Mouse (Mus musculus) embryonic facial prominence, embryonic 12.5 days (tissue): ENCODE results near the gene Ypel1. TPM values are rescaled to one million over a fixed set of nuclear protein-coding genes. Genes with fewer than 3 reads are reported as not detected.
A peak's percentile ranks its signal among the peaks of the same experiment; 100 is the strongest.

Experiments used
- ATAC-seq: fragments of 200-750 bp; cut with Nextera tagmentation; 2 replicates; pipeline ENCODE4 v1.8.0; 2017; ENCODE audit not compliant: insufficient number of reproducible peaks, insufficient read depth, low FRiP score, low TSS enrichment
- H3K27ac ChIP-seq: fragments of 300-500 bp; sonication (generic); 2 replicates; pipeline ENCODE4 v1.5.1; 2016; ENCODE audit warnings: mild to moderate bottlenecking
- H3K27me3 ChIP-seq: fragments of 300-500 bp; sonication (generic); 2 replicates; pipeline ENCODE4 v1.6.1; 2016; ENCODE audit warnings: mild to moderate bottlenecking, moderate library complexity
- H3K36me3 ChIP-seq: fragments of 300-500 bp; sonication (generic); 2 replicates; pipeline ENCODE4 v1.6.1; 2016; ENCODE audit warnings: mild to moderate bottlenecking
- H3K4me1 ChIP-seq: fragments of 300-500 bp; sonication (generic); 2 replicates; pipeline ENCODE4 v1.6.1; 2016
- H3K4me2 ChIP-seq: fragments of 300-500 bp; sonication (generic); replicated peaks from 2 replicates; pipeline ENCODE4 v1.6.1; 2016; ENCODE audit warnings: mild to moderate bottlenecking, moderate library complexity
- H3K4me3 ChIP-seq: fragments of 300-500 bp; sonication (generic); 2 replicates; pipeline ENCODE4 v1.5.1; 2016; ENCODE audit warnings: mild to moderate bottlenecking
- H3K9ac ChIP-seq: fragments of 300-500 bp; sonication (generic); 2 replicates; pipeline ENCODE4 v1.6.1; 2016; ENCODE audit warnings: mild to moderate bottlenecking, moderate library complexity
- H3K9me3 ChIP-seq: fragments of 300-500 bp; sonication (generic); 2 replicates; pipeline ENCODE4 v1.6.1; 2016; ENCODE audit warnings: mild to moderate bottlenecking, moderate library complexity
- WGBS: fragments of 180-500 bp; shearing (Covaris S2); methylation state at CpG from one replicate; pipeline ENCODE4 v1.1.7; 2016; 5-methylcytosine and 5-hydroxymethylcytosine counted together
- polyA plus RNA-seq: library from polyadenylated mRNA; unstranded; fragments of >200 nt; fragmentation: Nextera tagmentation; extraction: Ambion mirVana; gene quantifications from 2 replicates; pipeline ENCODE4 v1.2.1, GENCODE M21; 2016

The Ypel1 gene
- polyA plus RNA-seq, 1 experiment from 2014 or later: 80.4 TPM

DNA sequence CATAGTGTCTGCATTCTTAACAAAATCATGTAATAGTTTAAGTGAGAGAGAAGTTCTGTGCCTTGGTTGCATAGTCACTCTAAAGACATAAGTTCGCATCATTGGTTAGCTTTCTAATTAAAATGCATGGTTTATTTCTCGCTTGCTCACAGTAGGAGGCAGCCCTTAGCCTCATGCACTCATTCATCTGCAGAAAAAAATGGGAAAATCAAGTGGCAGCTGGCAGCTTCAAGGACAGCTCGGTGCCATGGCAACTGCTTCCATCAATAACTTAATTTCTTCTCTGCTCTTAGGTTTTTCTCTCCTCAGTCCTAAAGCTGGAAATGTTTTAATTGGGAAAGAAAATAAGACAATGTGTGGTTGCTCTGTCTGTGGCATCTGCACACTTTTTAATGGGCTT lies 13.9 kb upstream of the Ypel1 start:
- no peaks in the 10 kb centered on the region for H3K27me3 ChIP-seq
- no peak for ATAC-seq
- H3K36me3 ChIP-seq: no peaks in the 10 kb centered on the region
- H3K9me3 ChIP-seq: no peaks in the 10 kb centered on the region
- H3K4me3 ChIP-seq: no peak overlapping the region
- no peak overlapping the region for H3K4me2 ChIP-seq
- H3K9ac ChIP-seq: no peak overlapping the region
- no peak overlapping the region for H3K27ac ChIP-seq
- WGBS: 82% methylated on average over 3 of the region's 3 CpGs
- no peaks in the 10 kb centered on the region for H3K4me1 ChIP-seq

DNA sequence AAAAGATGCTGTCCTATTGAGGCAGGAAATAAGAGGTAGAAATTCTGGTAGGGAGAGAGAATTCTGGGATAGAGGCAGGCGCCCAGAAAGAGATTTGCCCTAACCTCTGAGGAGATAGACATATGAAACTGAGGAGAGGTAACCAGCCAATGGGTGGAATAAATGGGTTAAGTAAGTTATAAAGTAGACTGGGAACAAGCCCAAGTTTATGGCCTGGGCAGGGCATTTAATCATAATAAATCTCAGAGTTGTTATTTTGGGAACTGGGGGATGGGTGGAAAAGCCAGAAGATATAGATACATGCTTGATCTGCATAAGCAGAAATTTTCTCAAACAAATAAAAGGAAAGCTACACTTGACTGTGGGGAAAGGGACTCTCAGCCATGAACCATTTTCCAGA lies 7.2 kb upstream of the Ypel1 start:
- no peak overlapping the region for H3K27ac ChIP-seq
- H3K4me3 ChIP-seq: no peak overlapping the region
- no peaks in the 10 kb centered on the region for H3K36me3 ChIP-seq
- no peaks in the 10 kb centered on the region for H3K27me3 ChIP-seq
- no peaks in the 10 kb centered on the region for H3K9me3 ChIP-seq
- H3K9ac ChIP-seq: no peak overlapping the region
- H3K4me1 ChIP-seq: no peaks in the 10 kb centered on the region
- ATAC-seq: no peak
- no peak overlapping the region for H3K4me2 ChIP-seq
- 73% methylated on average over 1 of the region's 1 CpGs for WGBS

DNA sequence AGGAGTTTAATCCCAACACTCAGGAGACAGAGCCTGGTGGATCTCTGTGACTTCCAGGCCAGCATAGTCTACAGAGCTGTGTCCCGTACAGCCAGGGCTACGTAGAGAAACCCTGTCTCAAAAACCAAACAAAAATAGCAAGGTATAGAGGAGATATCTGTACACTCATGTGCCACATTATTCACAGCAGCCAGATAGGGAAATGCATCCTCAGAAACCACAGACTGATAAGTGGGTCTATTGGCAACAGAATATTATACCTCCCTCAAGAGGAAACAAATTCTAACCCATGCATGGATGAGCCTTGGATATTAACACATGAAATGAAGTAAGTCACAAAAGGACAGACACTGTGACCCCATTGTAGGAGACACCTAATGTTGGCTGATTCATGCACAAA lies 1.9 kb upstream of the Ypel1 start:
- Histone ChIP-seq H3K27me3 (no peaks in the 10 kb centered on the region), H3K4me1 (peaks cover 10% of the 10 kb centered on the region), H3K36me3 (no peaks in the 10 kb centered on the region), H3K9me3 (no peaks in the 10 kb centered on the region), H3K4me3 (no peak overlapping the region), H3K4me2 (no peak overlapping the region), H3K27ac (no peak overlapping the region), H3K9ac (no peak overlapping the region)
- 91% methylated on average over 2 of the region's 2 CpGs for WGBS
- ATAC-seq: no peak

DNA sequence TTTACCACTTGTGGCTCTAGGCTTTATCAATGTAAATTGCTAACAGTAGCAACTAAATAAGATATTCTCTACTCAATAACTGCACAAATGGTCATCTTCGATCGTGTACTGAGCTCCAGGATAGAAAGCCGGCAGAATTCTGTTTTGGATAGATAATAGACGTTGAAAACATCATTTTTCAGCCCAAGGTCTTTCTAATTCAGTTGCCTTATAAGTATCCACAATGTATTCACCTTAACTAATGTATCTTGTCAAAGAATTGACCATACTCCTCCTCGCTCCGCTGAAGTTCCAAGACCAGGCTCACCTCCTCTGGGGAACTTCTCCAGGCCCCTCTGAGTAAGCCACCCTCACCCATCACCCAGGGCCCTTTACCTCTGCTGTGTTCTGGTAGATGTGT lies 1.2 kb downstream of the Ypel1 start:
- Histone ChIP-seq H3K4me3 (peak overlapping the region; percentile 73), H3K27ac (no peak overlapping the region), H3K9ac (peak overlapping the region; percentile 81), H3K4me2 (peak overlapping the region; percentile 68), H3K9me3 (no peaks in the 10 kb centered on the region; the same call in 1 of the 2 replicates), H3K27me3 (no peaks in the 10 kb centered on the region), H3K36me3 (peaks cover 13% of the 10 kb centered on the region), H3K4me1 (peaks cover 10% of the 10 kb centered on the region)
- WGBS: 44% methylated on average over 6 of the region's 6 CpGs
- ATAC-seq: no peak

DNA sequence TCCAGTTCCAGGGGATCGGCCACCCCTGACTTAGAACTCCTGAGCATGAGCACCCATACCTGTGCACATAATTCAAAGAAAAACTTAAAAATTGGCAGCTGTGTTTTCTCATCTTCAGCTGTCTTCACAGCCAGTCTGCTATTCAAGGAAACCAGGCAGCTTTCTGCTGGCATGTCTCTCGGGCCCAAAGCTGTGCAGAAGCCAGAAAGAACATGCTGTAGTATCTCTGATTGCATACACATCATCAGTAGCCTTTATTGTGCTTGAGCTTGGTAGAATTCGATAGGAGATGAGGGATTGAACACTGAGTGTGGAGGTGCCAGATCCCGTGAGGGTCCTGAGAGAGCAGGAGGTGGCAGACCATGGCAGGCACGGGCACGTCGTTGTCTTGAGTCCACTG lies 3.5 kb downstream of the Ypel1 start:
- no peaks in the 10 kb centered on the region; the same call in 1 of the 2 replicates for H3K9me3 ChIP-seq
- no peak overlapping the region for H3K27ac ChIP-seq
- no peak overlapping the region for H3K9ac ChIP-seq
- peaks cover 10% of the 10 kb centered on the region for H3K4me1 ChIP-seq
- H3K4me2 ChIP-seq: no peak overlapping the region
- H3K4me3 ChIP-seq: no peak overlapping the region
- no peaks in the 10 kb centered on the region for H3K27me3 ChIP-seq
- ATAC-seq: no peak
- 93% methylated on average over 7 of the region's 7 CpGs for whole genome bisulfite sequencing
- H3K36me3 ChIP-seq: peaks cover 30% of the 10 kb centered on the region

DNA sequence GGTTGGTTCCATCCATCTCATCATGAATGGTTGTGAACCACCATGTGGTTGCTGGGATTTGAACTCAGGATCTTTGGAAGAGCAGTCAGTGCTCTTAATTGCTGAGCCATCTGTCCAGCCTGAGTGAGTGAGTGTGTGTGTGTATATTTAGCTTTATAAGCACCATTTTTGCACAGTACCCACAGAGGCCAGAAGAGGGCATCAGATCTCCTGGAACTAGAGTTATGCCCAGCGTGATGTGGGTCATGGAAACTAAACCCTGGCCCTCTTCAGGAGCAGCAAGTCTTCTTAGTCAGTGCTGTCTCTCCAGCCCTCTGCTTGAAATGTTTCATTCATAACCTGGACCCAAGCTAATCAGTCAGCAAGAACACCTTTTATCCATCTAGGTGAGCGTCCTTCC lies 6.8 kb downstream of the Ypel1 start:
- Histone ChIP-seq H3K4me2 (no peak overlapping the region), H3K27me3 (no peaks in the 10 kb centered on the region), H3K27ac (no peak overlapping the region), H3K9ac (no peak overlapping the region), H3K4me1 (peaks cover 4% of the 10 kb centered on the region; the same call in 1 of the 2 replicates), H3K4me3 (no peak overlapping the region), H3K36me3 (peaks cover 51% of the 10 kb centered on the region), H3K9me3 (no peaks in the 10 kb centered on the region; the same call in 1 of the 2 replicates)
- WGBS: 87% methylated on average over 2 of the region's 2 CpGs
- ATAC-seq: no peak

DNA sequence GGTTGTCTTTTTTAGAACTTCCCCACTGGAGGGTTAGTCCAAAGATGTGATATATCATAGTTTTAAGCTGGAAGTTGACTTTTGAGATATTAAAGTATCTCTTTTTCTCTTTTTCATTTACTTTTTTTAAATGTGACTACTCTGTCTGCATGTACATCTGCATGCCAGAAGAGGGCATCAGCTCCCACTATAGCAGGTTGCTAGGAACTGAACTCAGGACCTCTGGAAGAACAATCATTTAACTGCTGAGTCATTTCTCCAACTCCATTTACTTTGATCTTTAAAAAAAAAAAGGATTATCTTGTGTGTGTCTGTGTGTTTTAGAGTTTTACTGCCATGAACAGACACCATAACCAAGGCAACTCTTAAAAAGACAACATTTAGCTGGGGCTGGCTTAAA lies 7.4 kb downstream of the Ypel1 start:
- Histone ChIP-seq H3K4me2 (no peak overlapping the region), H3K36me3 (peaks cover 52% of the 10 kb centered on the region), H3K27me3 (no peaks in the 10 kb centered on the region), H3K9me3 (no peaks in the 10 kb centered on the region; the same call in 1 of the 2 replicates), H3K9ac (no peak overlapping the region), H3K4me3 (no peak overlapping the region), H3K27ac (no peak overlapping the region), H3K4me1 (0 out of 2 replicates have a peak, but pooled peaks cover under 1% of the 10 kb centered on the region)
- ATAC-seq: no peak

DNA sequence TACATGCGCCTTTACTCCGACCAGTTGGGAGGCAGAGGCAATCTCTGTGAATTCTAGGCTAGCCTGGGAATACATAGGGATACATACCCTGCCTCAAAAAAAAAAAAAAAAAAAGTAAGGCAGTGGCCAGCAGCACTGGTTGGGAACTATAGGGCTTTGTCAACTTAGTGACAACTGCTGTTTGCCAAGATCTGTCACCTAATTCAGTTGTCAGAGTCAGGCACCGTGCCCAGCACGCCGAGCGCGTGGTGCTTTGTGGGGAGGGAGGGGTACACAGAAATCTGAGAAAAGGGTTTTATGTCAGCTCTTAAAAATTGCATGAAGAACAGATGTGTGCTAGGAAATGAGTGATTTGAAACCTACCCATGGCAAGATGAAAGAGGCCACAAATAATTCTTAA lies 8.6 kb downstream of the Ypel1 start:
- H3K27me3 ChIP-seq: no peaks in the 10 kb centered on the region
- no peaks in the 10 kb centered on the region; the same call in 1 of the 2 replicates for H3K9me3 ChIP-seq
- WGBS: 89% methylated on average over 7 of the region's 7 CpGs
- no peak for ATAC-seq
- H3K27ac ChIP-seq: no peak overlapping the region
- H3K9ac ChIP-seq: no peak overlapping the region
- H3K4me2 ChIP-seq: no peak overlapping the region
- peaks cover 64% of the 10 kb centered on the region for H3K36me3 ChIP-seq
- no peaks in the 10 kb centered on the region for H3K4me1 ChIP-seq
- no peak overlapping the region for H3K4me3 ChIP-seq

DNA sequence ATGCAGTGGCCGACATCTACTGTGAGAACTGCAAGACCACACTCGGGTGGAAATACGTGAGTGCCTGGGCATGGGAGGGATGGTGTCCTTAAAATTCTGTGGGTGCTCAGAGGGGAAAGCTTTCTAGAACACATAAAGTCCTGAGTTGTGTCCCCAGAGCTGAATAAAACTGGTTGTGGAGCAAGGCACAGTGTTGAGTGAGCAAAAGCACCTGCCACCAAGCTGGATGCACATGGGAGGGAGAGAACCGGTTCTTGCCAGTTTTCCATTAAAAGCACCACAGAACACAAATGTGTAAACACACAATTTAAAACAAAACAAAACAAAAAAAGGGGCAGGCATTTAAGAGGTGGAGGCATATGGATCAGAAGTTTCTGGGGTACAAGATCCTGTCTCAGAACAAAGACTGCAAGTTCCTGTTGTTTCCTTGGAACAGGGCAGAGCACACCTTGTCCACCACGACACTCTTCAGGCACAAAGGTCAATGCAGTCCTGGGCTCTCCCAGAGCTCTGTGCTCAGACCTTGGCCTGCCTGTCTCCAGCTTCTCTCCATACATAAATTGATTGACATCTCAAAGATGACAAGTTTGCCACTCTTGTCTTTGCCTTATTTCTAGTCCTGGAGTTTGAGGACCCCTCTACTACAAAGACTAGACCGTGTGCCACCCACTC lies 12.8 kb downstream of the Ypel1 start:
- 90% methylated on average over 6 of the region's 6 CpGs for WGBS
- no peak overlapping the region for H3K27ac ChIP-seq
- H3K4me1 ChIP-seq: no peaks in the 10 kb centered on the region
- no peaks in the 10 kb centered on the region for H3K27me3 ChIP-seq
- H3K9ac ChIP-seq: no peak overlapping the region
- H3K4me2 ChIP-seq: no peak overlapping the region
- no peak overlapping the region for H3K4me3 ChIP-seq
- no peaks in the 10 kb centered on the region for H3K9me3 ChIP-seq
- H3K36me3 ChIP-seq: peaks cover 81% of the 10 kb centered on the region
- ATAC-seq: no peak

DNA sequence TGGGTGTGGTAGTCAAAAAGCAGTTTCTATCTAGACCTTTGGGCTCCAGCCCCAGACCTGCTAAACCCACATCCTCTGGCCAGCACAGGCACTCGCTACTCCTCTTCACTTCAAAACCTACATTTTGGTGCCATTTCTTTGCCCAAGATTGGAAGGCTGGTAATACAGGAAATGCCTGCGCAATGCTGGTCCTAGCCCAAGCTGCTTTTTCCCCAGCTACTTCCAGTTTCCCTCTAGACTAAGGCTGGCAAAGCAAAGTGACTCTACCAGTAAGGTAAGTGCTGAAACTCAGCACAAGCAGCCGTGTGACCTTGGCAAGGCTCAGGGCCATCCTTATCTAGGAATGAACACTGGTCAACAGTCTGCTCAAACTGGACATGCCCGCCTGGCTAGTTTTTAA lies 16.1 kb downstream of the Ypel1 start:
- Histone ChIP-seq H3K9ac (no peak overlapping the region), H3K4me1 (no peaks in the 10 kb centered on the region), H3K4me2 (no peak overlapping the region), H3K27ac (no peak overlapping the region), H3K27me3 (no peaks in the 10 kb centered on the region), H3K4me3 (no peak overlapping the region), H3K36me3 (peaks cover 92% of the 10 kb centered on the region), H3K9me3 (no peaks in the 10 kb centered on the region)
- 88% methylated on average over 4 of the region's 4 CpGs for WGBS
- no peak for ATAC-seq

DNA sequence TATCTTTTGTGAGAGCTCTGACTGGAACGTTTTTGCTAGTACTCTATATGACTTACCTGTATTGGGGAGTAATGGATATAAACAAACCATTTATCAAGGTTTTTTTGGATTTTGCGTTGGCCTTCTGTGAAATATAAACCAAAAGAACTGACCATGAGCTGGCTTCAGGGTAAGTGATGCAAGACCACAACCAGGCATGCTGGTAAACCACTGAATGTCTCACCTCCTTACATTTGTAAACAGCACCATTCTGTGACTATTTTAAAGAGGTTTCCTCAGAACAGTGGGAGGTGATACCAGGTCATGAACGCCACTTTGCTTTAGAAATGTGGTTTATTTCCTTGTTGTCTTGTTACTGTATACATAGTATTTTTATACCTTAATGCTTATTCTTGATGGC lies 16.7 kb downstream of the Ypel1 start:
- Histone ChIP-seq H3K9ac (no peak overlapping the region), H3K27ac (no peak overlapping the region), H3K4me2 (no peak overlapping the region), H3K27me3 (no peaks in the 10 kb centered on the region), H3K4me3 (no peak overlapping the region), H3K9me3 (no peaks in the 10 kb centered on the region), H3K4me1 (no peaks in the 10 kb centered on the region), H3K36me3 (peaks cover 94% of the 10 kb centered on the region)
- ATAC-seq: no peak
- WGBS: 87% methylated on average over 3 of the region's 3 CpGs

DNA sequence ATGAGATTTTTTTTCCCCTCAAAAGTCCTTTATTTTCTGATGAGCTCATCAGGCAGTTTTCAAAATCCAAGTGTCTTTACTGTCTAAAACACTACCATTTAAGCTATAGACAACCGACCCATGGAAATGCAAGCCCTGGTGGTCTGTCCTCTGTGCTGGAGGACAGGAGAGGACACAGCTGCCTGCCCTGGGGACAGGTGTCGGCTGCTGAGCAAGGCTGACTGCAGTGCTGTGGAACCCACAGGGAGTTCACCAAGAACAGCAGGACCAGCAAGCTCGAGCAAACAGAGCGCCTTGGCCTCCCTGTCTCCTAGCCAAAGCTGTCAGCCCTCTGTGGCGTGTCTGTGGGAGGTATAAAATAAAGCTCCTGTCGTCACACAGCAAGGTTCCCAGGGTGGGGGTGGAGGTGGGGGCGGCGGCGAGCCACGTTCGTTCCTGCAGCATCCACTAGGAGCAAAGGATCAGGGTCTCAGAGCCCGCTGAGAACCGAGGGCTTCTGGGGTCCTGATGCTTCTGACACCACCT lies 17.2 kb downstream of the Ypel1 start:
- Histone ChIP-seq H3K4me2 (no peak overlapping the region), H3K9ac (no peak overlapping the region), H3K9me3 (no peaks in the 10 kb centered on the region), H3K4me1 (no peaks in the 10 kb centered on the region), H3K27ac (no peak overlapping the region), H3K36me3 (peaks cover 99% of the 10 kb centered on the region), H3K4me3 (no peak overlapping the region), H3K27me3 (no peaks in the 10 kb centered on the region)
- WGBS: 79% methylated on average over 13 of the region's 13 CpGs
- no peak for ATAC-seq
